Mouse (Mus musculus): ENCODE data around the gene Samm50.
A peak's percentile ranks its signal among the peaks of the same experiment; 100 is the strongest.

Samm50 gene

GRCm38 (mm10) chr15:84210941-84211340 is 18.9 kb downstream of the Samm50 start:
- DNase-seq (ENCODE audit: low read depth, low spot score), result no peak

GRCm38 (mm10) chr15:84211564-84211963 is 19.5 kb downstream of the Samm50 start:
- DNase-seq (ENCODE audit: low read depth, low spot score), result no peak

DNA sequence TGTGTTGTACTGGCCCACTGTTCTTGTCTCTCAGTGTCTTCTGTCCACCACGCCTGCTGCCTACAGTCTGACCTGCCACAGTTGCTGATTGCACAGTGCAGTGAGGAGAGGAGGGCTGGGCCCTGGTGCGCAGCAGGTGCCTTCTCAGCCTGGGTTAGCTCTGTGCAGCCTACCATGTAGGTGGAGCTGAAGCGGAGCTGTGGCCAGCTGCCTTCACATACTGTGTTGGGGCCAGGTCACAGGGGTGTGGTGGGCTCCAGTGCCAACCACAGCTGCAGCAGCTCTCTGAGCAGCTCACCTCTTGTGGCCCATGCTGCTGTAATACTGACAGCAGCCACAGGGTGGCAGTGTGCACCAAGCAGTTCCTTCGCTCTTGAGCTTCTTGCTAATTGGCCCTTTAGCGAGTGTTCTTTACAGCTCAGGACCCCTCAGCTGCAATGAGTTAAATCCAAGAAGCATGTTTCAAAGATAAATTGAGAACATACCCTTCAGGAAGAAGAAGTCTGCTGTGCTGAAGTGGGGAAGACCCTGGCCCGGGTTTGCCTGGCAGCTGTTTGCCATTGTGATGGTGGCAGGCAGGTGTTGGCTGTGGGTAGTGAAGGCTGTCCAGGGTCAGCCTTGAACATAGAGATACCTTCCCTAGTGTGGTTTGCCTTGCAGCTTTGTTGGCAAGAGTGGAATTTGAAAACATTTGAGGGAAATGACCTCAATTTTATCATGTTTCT is 20.2 kb downstream of the Samm50 start:
- peak; percentile 84 for DNase-seq (ENCODE audit: low read depth, low spot score)

- no peak for DNase-seq (ENCODE audit: low read depth, low spot score)
Observed at GRCm38 (mm10) chr15:84212756-84213105, 20.7 kb downstream of the Samm50 start.

GRCm38 (mm10) chr15:84213162-84213739 is 21.2 kb downstream of the Samm50 start:
- no peak for DNase-seq (ENCODE audit: low read depth, low spot score)

- DNase-seq (ENCODE audit: low read depth, low spot score), result no peak
Observed at GRCm38 (mm10) chr15:84214476-84214875, 22.4 kb downstream of the Samm50 start.

DNA sequence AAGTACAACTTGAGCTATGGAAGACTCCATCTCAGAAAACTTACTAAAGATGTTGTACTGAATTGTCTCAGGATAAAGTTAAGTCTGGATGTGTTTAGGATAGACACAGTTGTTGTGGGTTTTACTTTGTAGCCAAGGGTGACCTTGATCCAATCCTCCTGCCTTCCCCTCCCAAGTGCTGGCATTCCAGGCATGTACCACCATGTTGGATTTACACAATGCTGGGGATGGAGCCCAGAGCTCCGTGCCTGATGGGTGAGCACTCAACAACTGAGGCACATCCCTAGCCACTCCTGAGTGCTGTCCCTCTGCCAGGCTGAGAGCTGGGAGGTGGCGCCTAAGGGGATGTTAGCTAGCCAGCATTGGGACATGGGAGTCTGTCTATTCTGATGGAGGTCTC is 23.2 kb downstream of the Samm50 start:
- no peak for DNase-seq (ENCODE audit: low read depth, low spot score)

- DNase-seq (ENCODE audit: low read depth, low spot score), result no peak
Observed at GRCm38 (mm10) chr15:84216026-84216425, 24.0 kb downstream of the Samm50 start.

GRCm38 (mm10) chr15:84216461-84217084 is 24.5 kb downstream of the Samm50 start:
- DNase-seq (ENCODE audit: low read depth, low spot score), result no peak

- DNase-seq (ENCODE audit: low read depth, low spot score), result no peak
Observed at GRCm38 (mm10) chr15:84217969-84218782, 26.1 kb downstream of the Samm50 start.

GRCm38 (mm10) chr15:84218783-84219271 is 26.8 kb downstream of the Samm50 start:
- DNase-seq (ENCODE audit: low read depth, low spot score), result no peak

DNA sequence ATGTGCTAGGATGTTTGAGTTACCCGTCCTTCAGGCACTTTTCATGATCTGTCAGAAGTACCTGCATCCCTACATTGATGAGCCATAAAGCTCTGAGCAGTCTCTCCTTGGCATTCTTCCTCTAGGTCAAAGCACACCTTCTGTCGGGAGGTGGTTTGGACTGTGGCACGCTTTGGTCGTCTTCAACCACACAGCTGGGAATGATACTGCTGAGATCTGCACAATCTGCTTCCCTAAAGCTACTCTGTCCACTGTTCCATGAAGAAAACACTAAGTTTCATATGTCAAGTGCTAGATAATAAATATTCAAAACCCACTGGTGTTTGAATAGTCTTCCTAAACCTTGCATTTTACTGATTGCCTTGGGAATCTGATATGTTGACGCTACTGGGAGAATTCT is 29.5 kb downstream of the Samm50 start:
- DNase-seq (ENCODE audit: low read depth, low spot score), result no peak

- DNase-seq (ENCODE audit: low read depth, low spot score), result no peak
Observed at GRCm38 (mm10) chr15:84223423-84223822, 31.4 kb downstream of the Samm50 start.

GRCm38 (mm10) chr15:84224779-84225178 is 32.7 kb downstream of the Samm50 start:
- no peak for DNase-seq (ENCODE audit: low read depth, low spot score)

GRCm38 (mm10) chr15:84226918-84227317 is 34.9 kb downstream of the Samm50 start:
- no peak for DNase-seq (ENCODE audit: low read depth, low spot score)

DNA sequence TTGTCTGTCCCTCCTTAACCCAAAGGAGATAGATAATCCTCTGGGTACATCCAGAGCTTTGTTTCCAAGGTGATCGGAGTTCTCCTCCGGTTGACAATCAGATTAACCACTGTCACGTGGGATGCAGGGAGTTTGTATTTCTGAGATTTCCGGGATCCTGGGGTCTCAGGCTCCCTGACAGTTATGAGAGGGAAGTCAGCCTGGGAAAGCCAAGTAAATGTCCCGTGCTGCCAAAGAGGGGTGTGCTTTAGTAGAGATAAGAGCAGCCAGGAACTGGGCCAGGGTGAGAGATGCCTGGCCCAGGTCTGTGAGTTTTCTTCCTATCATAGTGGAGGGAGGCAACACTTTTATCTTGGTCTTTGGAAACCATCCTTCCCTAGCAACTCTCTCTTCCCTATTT is 38.6 kb downstream of the Samm50 start:
- DNase-seq (ENCODE audit: low read depth, low spot score), result no peak

- no peak for DNase-seq (ENCODE audit: low read depth, low spot score)
Observed at GRCm38 (mm10) chr15:84231113-84231712, 39.2 kb downstream of the Samm50 start.

GRCm38 (mm10) chr15:84231721-84232561 is 39.9 kb downstream of the Samm50 start, which contains the start of gene Parvb:
TSS of gene Parvb (plus strand) at chr15:84232043.
- no peak for DNase-seq (ENCODE audit: low read depth, low spot score)

DNA sequence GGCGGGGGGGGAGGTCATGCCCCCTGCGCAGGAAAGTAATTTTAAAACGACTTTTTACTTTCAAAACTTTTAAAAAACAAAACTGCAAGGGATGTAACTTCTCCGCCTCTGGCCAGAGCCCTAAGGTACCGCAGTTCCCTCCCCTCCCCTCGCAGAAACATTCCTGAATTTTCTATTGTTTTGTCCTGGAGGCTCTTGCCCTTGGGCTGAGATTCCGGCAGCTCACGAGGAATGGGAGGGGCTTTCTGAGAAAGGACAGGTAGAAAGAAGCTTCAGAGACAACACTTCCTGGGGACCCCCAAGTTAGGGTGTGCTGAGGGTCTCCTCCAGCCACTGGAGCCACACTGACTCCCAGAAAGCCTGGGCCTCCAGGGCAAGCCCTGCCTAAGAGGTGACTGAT is 40.6 kb downstream of the Samm50 start:
- DNase-seq (ENCODE audit: low read depth, low spot score), result no peak

- no peak for DNase-seq (ENCODE audit: low read depth, low spot score)
Observed at GRCm38 (mm10) chr15:84234794-84235581, 42.9 kb downstream of the Samm50 start.

Measured in embryo, embryonic 11.5 days (tissue).